In the genomic region with DNA sequence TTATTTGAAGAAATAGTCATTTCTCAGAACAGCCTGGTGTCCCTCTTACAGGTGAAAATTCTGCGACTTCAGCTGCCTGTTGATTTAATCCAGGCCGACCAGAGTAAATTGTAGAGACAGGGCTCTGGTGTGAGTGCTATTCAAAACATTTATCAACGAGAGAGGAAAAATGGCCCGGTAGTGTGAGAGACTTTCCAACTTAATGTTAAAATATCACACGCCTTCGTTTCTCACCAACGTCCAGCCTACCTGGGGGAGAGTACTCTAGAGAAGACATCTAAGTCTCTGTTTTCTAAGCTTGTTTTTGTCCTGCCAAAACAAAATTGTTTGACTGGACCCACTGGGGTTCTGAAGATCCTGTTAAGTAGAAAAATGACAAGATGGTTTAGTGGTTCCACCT, we compare ENCODE assay signal across 21 mouse cellular contexts. TPM values are rescaled to one million over a fixed set of nuclear protein-coding genes. Genes with fewer than 3 reads are reported as not detected.
DNase-seq lines count a peak whose midpoint lies in the region; ATAC-seq lines count a peak whose summit lies in the region.
"Had no signal": no experiment of that assay in that cellular context is flagged by ENCODE, and none has a peak within 500 bp of the region (broad histone marks: within the 10 kb centered on the region; RNA-seq: fewer than 3 reads in every experiment).

No protein-coding gene starts in this region.

- ATAC-seq in cerebellum, adult (ENCODE audit: insufficient number of reproducible peaks, low FRiP score, low TSS enrichment) = no peak
- ATAC-seq: forebrain, embryonic 14.5 days; forebrain, postnatal 0 days; intestine, embryonic 15.5 days had no signal

- intact Hi-C loops in heart, postnatal 14 days (cut with DNase I) = no loop called here

- peak; percentile 54 for DNase-seq in heart, adult 11 months
- DNase-seq in heart, postnatal 14 days = no peak
- DNase-seq in testis, postnatal 10 days (ENCODE audit: low spot score) = peak; percentile 18
- no peak for DNase-seq in testis, postnatal 14 days (ENCODE audit: low spot score)
- DNase-seq in induced T-regulatory cell, adult 2 months (ENCODE audit: low read depth) = peak; percentile 69
- DNase-seq: adrenal gland, adult 2 months; adrenal gland, postnatal 14 days; cerebellum, adult 11-12 months; cerebellum, adult 8-10 months; cerebellum, postnatal 10 days; cerebellum, postnatal 36 days; embryo, embryonic 11 days; forebrain, postnatal 0 days; gastrocnemius, adult 2 months; gastrocnemius, postnatal 14 days; heart, adult 18-20 months; heart, postnatal 10 days; heart, postnatal 4 days had no signal

RNA-seq across cellular contexts. Expression of a gene that starts 34.1 kb away (rescaled TPM):
- 100 to 1,000 TPM; 104 TPM for total RNA-seq in heart, postnatal 14 days (2021)

RNA-seq across cellular contexts. Expression of a gene that starts 34.1 kb away (rescaled TPM):
- 10 to 100 TPM; 46.7 to 50.7 TPM for total RNA-seq in heart, postnatal 14 days (2021)

Comparison
In these comparisons a context has a peak if more than half of its experiments do, and no peak if none do; other contexts are left out.
1. DNase-seq: peak in heart, adult 11 months (single experiment), testis, postnatal 10 days (single experiment) and induced T-regulatory cell, adult 2 months (single experiment); none in heart, postnatal 14 days (0 of 2) and testis, postnatal 14 days (single experiment).